Mouse (Mus musculus) lung, embryonic 15.5 days (tissue): ENCODE results near the gene Gbp2. TPM values are rescaled to one million over a fixed set of nuclear protein-coding genes. Genes with fewer than 3 reads are reported as not detected.

Source experiments
- ATAC-seq: fragments of 200-750 bp; cut with Nextera tagmentation; 2 replicates; pipeline ENCODE4 v1.8.0; 2017; ENCODE audit warnings: moderate number of reproducible peaks, borderline replicate concordance; ENCODE audit not compliant: low FRiP score, low TSS enrichment; ENCODE audit errors: extremely low read depth
- H3K27ac ChIP-seq: fragments of 300-500 bp; sonication (generic); 2 replicates; pipeline ENCODE4 v1.5.1; 2015; ENCODE audit warnings: moderate library complexity, mild to moderate bottlenecking, inconsistent platforms
- H3K27me3 ChIP-seq: fragments of 300-500 bp; sonication (generic); 2 replicates; pipeline ENCODE4 v1.6.1; 2015; ENCODE audit warnings: inconsistent platforms
- H3K36me3 ChIP-seq: fragments of 300-500 bp; sonication (generic); 2 replicates; pipeline ENCODE4 v1.6.1; 2015; ENCODE audit warnings: inconsistent platforms
- H3K4me1 ChIP-seq: fragments of 300-500 bp; sonication (generic); 2 replicates; pipeline ENCODE4 v1.6.1; 2015; ENCODE audit warnings: inconsistent platforms
- H3K4me2 ChIP-seq: fragments of 300-500 bp; sonication (generic); 2 replicates; pipeline ENCODE4 v1.6.1; 2015; ENCODE audit warnings: inconsistent platforms, mild to moderate bottlenecking, moderate library complexity
- H3K4me3 ChIP-seq: fragments of 300-500 bp; sonication (generic); 2 replicates; pipeline ENCODE4 v1.5.1; 2015; ENCODE audit warnings: mild to moderate bottlenecking, inconsistent platforms
- H3K9ac ChIP-seq: fragments of 300-500 bp; sonication (generic); 2 replicates; pipeline ENCODE4 v1.6.1; 2015; ENCODE audit warnings: inconsistent platforms
- H3K9me3 ChIP-seq: fragments of 300-500 bp; sonication (generic); 2 replicates; pipeline ENCODE4 v1.6.1; 2016; ENCODE audit warnings: inconsistent platforms
- WGBS: fragments of 180-500 bp; shearing (Covaris S2); methylation state at CpG from one replicate; pipeline ENCODE4 v1.1.7; 2015; 5-methylcytosine and 5-hydroxymethylcytosine counted together
- polyA plus RNA-seq: library from polyadenylated mRNA; unstranded; fragments of >200 nt; fragmentation: Nextera tagmentation; extraction: Ambion mirVana; gene quantifications from 2 replicates; pipeline ENCODE4 v1.2.1, GENCODE M21; 2015

Gbp2 gene
- polyA plus RNA-seq = 2.4 and 3.5 TPM in 2 replicates

DNA sequence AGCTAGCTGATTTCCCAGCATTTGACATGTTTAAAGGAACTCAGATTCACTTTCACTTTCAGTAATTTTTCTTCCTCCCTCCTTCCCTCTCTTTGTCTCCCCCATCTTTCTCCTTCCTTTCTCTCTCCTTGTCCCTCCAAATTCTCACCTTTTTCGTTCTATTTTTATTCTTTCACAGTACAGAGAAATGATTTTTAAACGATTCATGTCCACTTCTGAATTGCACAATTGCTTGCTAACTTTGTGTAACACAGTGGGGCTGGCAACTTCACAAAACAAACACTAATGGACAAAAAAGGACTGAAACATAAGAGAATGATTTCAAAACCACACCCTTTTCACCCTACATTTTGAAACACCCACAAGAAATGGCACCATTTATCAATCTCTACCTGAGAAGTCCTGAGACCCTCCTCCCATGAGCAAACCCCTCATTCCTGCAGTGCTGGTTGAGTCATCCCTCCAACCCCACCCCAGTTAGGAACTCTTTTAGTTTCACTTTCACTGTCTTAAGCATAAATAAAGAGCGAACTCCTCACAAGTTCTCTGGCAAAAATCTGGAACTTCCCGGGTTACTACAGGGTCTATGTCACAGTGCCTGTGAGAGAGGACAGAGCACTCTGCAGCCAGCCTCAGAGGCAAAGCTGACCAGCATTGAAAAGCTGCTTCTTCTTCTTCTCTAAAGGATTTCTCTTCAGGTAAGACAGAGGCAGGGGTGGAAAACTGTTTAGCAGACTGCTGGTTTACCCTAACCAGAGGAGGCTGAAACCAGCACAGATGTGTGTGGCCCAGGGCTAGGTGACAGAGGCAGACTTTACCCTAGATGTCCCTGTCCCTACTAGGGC lies at the start of gene Gbp2:
Gene Gbp2, plus strand, starts transcription at position 492 of the 845 bp plus-strand sequence.
- Histone ChIP-seq H3K36me3 (no peaks in the 10 kb centered on the region), H3K9ac (no peak within 1 kb of the TSS; the same call in 1 of the 2 replicates), H3K4me3 (peak within 1 kb of the TSS; percentile 33), H3K27ac (peak within 1 kb of the TSS; percentile 58), H3K4me1 (0 out of 2 replicates have a peak, but pooled peaks cover 8% of the 10 kb centered on the region), H3K27me3 (no peaks in the 10 kb centered on the region; the same call in 1 of the 2 replicates), H3K4me2 (peak within 1 kb of the TSS; percentile 58), H3K9me3 (no peaks in the 10 kb centered on the region)
- WGBS = 20% methylated on average over 4 of the region's 4 CpGs
- ATAC-seq = peak; percentile 76; the same call in 1 of the 2 replicates

DNA sequence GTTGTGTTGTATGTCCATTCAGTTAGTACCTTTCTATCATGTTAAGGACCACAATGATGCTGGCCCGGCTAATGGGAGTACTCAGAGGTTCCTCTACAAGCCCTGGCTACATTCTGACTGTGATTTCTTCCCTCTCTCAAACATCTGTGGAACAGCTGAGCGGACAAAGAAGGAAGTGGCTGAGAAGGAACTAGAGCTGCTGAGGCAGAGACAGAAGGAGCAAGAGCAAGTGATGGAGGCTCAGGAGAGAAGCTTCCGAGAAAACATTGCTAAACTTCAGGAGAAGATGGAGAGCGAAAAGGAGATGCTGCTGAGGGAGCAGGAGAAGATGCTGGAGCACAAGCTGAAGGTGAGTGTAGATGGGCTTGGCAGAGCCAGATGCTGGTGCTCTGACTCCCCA lies 49.7 kb upstream of the Gbp2 start:
- H3K4me3 ChIP-seq = no peak overlapping the region
- WGBS = 92% methylated on average over 4 of the region's 4 CpGs
- no peaks in the 10 kb centered on the region for H3K4me1 ChIP-seq
- H3K27ac ChIP-seq = no peak overlapping the region
- no peak overlapping the region for H3K4me2 ChIP-seq
- no peak overlapping the region for H3K9ac ChIP-seq
- H3K36me3 ChIP-seq = no peaks in the 10 kb centered on the region
- no peaks in the 10 kb centered on the region for H3K9me3 ChIP-seq
- no peaks in the 10 kb centered on the region for H3K27me3 ChIP-seq
- no peak for ATAC-seq

GRCm38 (mm10) chr3:142577108-142577507 lies 43.3 kb upstream of the Gbp2 start:
- ATAC-seq = no peak
- no peak overlapping the region for H3K4me2 ChIP-seq
- no peak overlapping the region for H3K9ac ChIP-seq
- H3K27ac ChIP-seq = no peak overlapping the region
- no peaks in the 10 kb centered on the region for H3K4me1 ChIP-seq
- no peaks in the 10 kb centered on the region for H3K27me3 ChIP-seq
- no peaks in the 10 kb centered on the region for H3K36me3 ChIP-seq
- no peak overlapping the region for H3K4me3 ChIP-seq
- 68% methylated on average over 3 of the region's 3 CpGs for WGBS
- H3K9me3 ChIP-seq = no peaks in the 10 kb centered on the region

DNA sequence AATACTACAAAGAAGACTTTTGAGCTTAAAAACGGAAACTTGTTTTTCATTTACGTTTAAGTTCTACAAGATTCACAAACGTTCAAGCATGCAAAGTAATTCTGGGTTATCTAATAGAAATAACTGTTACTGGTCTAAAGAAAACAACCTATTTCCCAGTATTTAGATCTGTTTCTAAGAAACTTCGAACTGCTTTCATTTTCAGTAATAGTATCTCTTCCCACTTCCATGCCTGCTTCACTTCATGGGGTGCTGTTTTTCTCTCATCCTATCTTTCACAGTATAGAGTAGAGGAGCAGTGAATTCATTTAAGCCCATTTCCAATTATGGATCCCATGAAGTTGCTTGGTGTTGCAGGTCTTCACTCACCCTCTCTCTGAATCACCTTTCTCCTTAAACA lies 42.1 kb upstream of the Gbp2 start:
- H3K4me1 ChIP-seq = no peaks in the 10 kb centered on the region
- no peak for ATAC-seq
- no peak overlapping the region for H3K9ac ChIP-seq
- no peaks in the 10 kb centered on the region for H3K27me3 ChIP-seq
- H3K27ac ChIP-seq = no peak overlapping the region
- H3K9me3 ChIP-seq = no peaks in the 10 kb centered on the region
- WGBS = 80% methylated on average over 4 of the region's 4 CpGs
- H3K4me2 ChIP-seq = no peak overlapping the region
- H3K4me3 ChIP-seq = no peak overlapping the region
- H3K36me3 ChIP-seq = no peaks in the 10 kb centered on the region

- Histone ChIP-seq H3K27ac (no peak overlapping the region), H3K9ac (no peak overlapping the region), H3K27me3 (no peaks in the 10 kb centered on the region), H3K4me2 (no peak overlapping the region), H3K4me1 (no peaks in the 10 kb centered on the region), H3K9me3 (no peaks in the 10 kb centered on the region), H3K4me3 (no peak overlapping the region), H3K36me3 (no peaks in the 10 kb centered on the region)
- 85% methylated on average over 4 of the region's 4 CpGs for WGBS
- ATAC-seq = no peak
Measured at GRCm38 (mm10) chr3:142583067-142583466, 37.3 kb upstream of the Gbp2 start.

DNA sequence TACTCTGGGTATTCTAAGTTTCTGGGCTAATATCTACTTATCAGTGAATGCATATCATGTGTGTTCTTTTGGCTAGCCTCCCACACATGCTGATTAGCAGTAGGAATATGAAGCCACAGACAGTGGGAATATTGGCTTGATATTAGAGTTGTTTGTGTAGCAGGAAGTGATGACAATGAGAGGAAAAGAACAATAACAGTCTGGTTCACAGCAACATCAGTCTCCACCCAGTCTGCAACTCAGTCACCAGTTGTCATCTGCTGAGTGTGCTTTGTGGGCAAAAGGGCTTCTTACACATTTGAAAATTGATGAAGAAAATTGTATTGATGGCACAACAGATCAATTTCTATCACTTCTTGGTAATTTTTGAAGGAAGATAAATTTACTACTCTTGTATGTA lies 33.0 kb upstream of the Gbp2 start:
- Histone ChIP-seq H3K9ac (no peak overlapping the region), H3K4me2 (no peak overlapping the region), H3K4me3 (no peak overlapping the region), H3K36me3 (no peaks in the 10 kb centered on the region), H3K27me3 (no peaks in the 10 kb centered on the region), H3K9me3 (no peaks in the 10 kb centered on the region), H3K4me1 (no peaks in the 10 kb centered on the region), H3K27ac (no peak overlapping the region)
- ATAC-seq = no peak

- H3K36me3 ChIP-seq = no peaks in the 10 kb centered on the region
- H3K9ac ChIP-seq = no peak overlapping the region
- H3K27me3 ChIP-seq = no peaks in the 10 kb centered on the region
- H3K9me3 ChIP-seq = no peaks in the 10 kb centered on the region
- no peak for ATAC-seq
- no peak overlapping the region for H3K27ac ChIP-seq
- WGBS = 55% methylated on average over 2 of the region's 2 CpGs
- no peaks in the 10 kb centered on the region for H3K4me1 ChIP-seq
- H3K4me3 ChIP-seq = no peak overlapping the region
- H3K4me2 ChIP-seq = no peak overlapping the region
Measured at GRCm38 (mm10) chr3:142588888-142589287, 31.5 kb upstream of the Gbp2 start.

GRCm38 (mm10) chr3:142590431-142591067 lies 29.9 kb upstream of the Gbp2 start:
- ATAC-seq = no peak
- WGBS = 77% methylated on average over 4 of the region's 4 CpGs
- H3K4me1 ChIP-seq = no peaks in the 10 kb centered on the region

DNA sequence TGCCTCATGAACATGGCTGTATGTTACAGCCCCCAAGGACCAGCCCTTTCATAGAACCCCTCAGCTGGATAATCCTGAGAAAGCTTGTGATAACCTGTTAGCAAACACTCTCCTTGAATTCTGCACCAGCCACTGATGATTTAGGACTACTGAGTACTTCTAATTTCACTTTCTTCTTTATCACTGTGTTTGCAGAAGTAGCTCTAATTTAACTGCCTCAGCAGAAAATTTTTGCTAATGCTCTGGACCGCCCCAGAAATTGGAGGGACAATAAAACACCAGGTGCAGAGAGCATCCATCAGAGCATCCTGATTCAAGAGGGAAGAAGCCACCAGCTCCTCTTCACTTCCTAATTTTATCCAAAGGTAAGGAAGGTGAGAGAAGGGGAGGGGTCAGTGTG lies 25.9 kb upstream of the Gbp2 start, which contains the start of gene Gbp2b:
Gene Gbp2b, plus strand, starts transcription at position 301 of the 400 bp plus-strand sequence.
- no peak within 1 kb of the TSS for H3K27ac ChIP-seq
- no peak for ATAC-seq

More at GRCm38 (mm10) chr3:142590431-142591067, 29.9 kb upstream of the Gbp2 start:
- Histone ChIP-seq H3K9ac (no peak overlapping the region), H3K4me3 (no peak overlapping the region), H3K9me3 (no peaks in the 10 kb centered on the region), H3K4me2 (no peak overlapping the region), H3K27ac (no peak overlapping the region), H3K27me3 (no peaks in the 10 kb centered on the region), H3K36me3 (no peaks in the 10 kb centered on the region)

GRCm38 (mm10) chr3:142597923-142598322 lies 22.5 kb upstream of the Gbp2 start:
- 59% methylated on average over 3 of the region's 3 CpGs for WGBS
- no peak overlapping the region for H3K9ac ChIP-seq
- no peak for ATAC-seq
- H3K4me2 ChIP-seq = no peak overlapping the region
- H3K4me3 ChIP-seq = no peak overlapping the region
- H3K4me1 ChIP-seq = no peaks in the 10 kb centered on the region
- H3K36me3 ChIP-seq = no peaks in the 10 kb centered on the region
- no peaks in the 10 kb centered on the region for H3K27me3 ChIP-seq
- no peak overlapping the region for H3K27ac ChIP-seq
- H3K9me3 ChIP-seq = no peaks in the 10 kb centered on the region

More for the DNA sequence above, 25.9 kb upstream of the Gbp2 start, which contains the start of gene Gbp2b:
- H3K4me1 ChIP-seq = no peaks in the 10 kb centered on the region
- H3K27me3 ChIP-seq = no peaks in the 10 kb centered on the region
- H3K4me3 ChIP-seq = no peak within 1 kb of the TSS
- H3K9ac ChIP-seq = no peak within 1 kb of the TSS
- H3K9me3 ChIP-seq = no peaks in the 10 kb centered on the region
- WGBS = 78% methylated on average over 1 of the region's 1 CpGs
- no peak within 1 kb of the TSS for H3K4me2 ChIP-seq
- no peaks in the 10 kb centered on the region for H3K36me3 ChIP-seq

- H3K9ac ChIP-seq = no peak overlapping the region
- no peak overlapping the region for H3K27ac ChIP-seq
- no peak overlapping the region for H3K4me2 ChIP-seq
- no peaks in the 10 kb centered on the region for H3K27me3 ChIP-seq
- no peaks in the 10 kb centered on the region for H3K4me1 ChIP-seq
- H3K4me3 ChIP-seq = no peak overlapping the region
- no peaks in the 10 kb centered on the region for H3K9me3 ChIP-seq
- ATAC-seq = no peak
- H3K36me3 ChIP-seq = no peaks in the 10 kb centered on the region
Measured at GRCm38 (mm10) chr3:142601675-142602074, 18.7 kb upstream of the Gbp2 start.

DNA sequence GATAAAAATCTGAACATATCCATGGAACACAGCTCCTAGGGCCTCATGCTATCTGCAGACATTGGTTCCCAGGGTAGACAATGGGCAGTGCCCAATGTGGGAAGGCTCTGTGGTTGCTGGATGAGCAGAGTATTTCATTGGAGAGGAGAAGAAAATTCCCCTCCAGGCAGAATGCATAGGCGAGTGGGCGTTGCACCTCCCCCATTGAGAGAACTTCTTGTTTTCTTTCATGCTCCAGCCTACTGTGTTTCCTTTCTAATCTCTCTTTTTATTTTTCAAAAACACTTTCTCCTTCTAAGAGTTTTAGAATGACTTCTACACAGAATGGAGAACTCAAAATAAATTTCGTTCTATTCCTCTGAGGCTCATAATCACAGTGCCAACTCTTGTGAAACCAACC lies 1.7 kb upstream of the Gbp2 start:
- Histone ChIP-seq H3K4me1 (0 out of 2 replicates have a peak, but pooled peaks cover 8% of the 10 kb centered on the region), H3K36me3 (no peaks in the 10 kb centered on the region), H3K9ac (no peak overlapping the region), H3K4me3 (no peak overlapping the region), H3K27me3 (no peaks in the 10 kb centered on the region; the same call in 1 of the 2 replicates), H3K27ac (no peak overlapping the region), H3K9me3 (no peaks in the 10 kb centered on the region), H3K4me2 (no peak overlapping the region)
- WGBS = 84% methylated on average over 3 of the region's 3 CpGs
- ATAC-seq = no peak
